Mouse (Mus musculus) lung, embryonic 16.5 days (tissue): ENCODE results near the gene Ppp1r1b. TPM values are rescaled to one million over a fixed set of nuclear protein-coding genes. Genes with fewer than 3 reads are reported as not detected.

Experiments
- ATAC-seq: fragments of 200-750 bp; cut with Nextera tagmentation; 2 replicates; pipeline ENCODE4 v1.8.0; 2017; ENCODE audit warnings: low read depth, mild to moderate bottlenecking, moderate library complexity
- H3K27ac ChIP-seq: fragments of 300-500 bp; sonication (generic); 2 replicates; pipeline ENCODE4 v1.5.1; 2014; ENCODE audit warnings: mild to moderate bottlenecking, control low read depth, low read length
- H3K27me3 ChIP-seq: fragments of 300-500 bp; sonication (generic); 2 replicates; pipeline ENCODE4 v1.6.1; 2014; ENCODE audit warnings: low read depth, low read length, mixed read lengths; ENCODE audit not compliant: control insufficient read depth, insufficient read depth
- H3K36me3 ChIP-seq: fragments of 300-500 bp; sonication (generic); 2 replicates; pipeline ENCODE4 v1.6.1; 2014; ENCODE audit warnings: low read length; ENCODE audit not compliant: control insufficient read depth, insufficient read depth
- H3K4me1 ChIP-seq: fragments of 300-500 bp; sonication (generic); replicated peaks from 2 replicates; pipeline ENCODE4 v1.6.1; 2014; ENCODE audit warnings: low read length, mixed read lengths; ENCODE audit not compliant: control insufficient read depth, insufficient read depth
- H3K4me2 ChIP-seq: fragments of 300-500 bp; sonication (generic); 2 replicates; pipeline ENCODE4 v1.6.1; 2014; ENCODE audit warnings: low read depth, low read length, control low read depth
- H3K4me3 ChIP-seq: fragments of 300-500 bp; sonication (generic); 2 replicates; pipeline ENCODE4 v1.5.1; 2014; ENCODE audit warnings: mild to moderate bottlenecking, low read length, control low read depth
- H3K9ac ChIP-seq: fragments of 300-500 bp; sonication (generic); 2 replicates; pipeline ENCODE4 v1.6.1; 2014; ENCODE audit warnings: low read length, control low read depth
- H3K9me3 ChIP-seq: fragments of 300-500 bp; sonication (generic); 2 replicates; pipeline ENCODE4 v1.6.1; 2016; ENCODE audit warnings: low read length; ENCODE audit not compliant: control insufficient read depth
- WGBS: fragments of 180-500 bp; shearing (Covaris S2); extraction: QIAGEN DNeasy Blood & Tissue Kit; methylation state at CpG from one replicate; pipeline ENCODE4 v1.1.7; 2014; 5-methylcytosine and 5-hydroxymethylcytosine counted together
- polyA plus RNA-seq: library from polyadenylated mRNA; unstranded; fragments of >200 nt; fragmentation: Nextera tagmentation; extraction: Ambion mirVana; gene quantifications from 2 replicates; pipeline ENCODE4 v1.2.1, GENCODE M21; 2015

Gene Ppp1r1b
- polyA plus RNA-seq, 1 experiment from 2014 or later: 6.1 TPM

DNA sequence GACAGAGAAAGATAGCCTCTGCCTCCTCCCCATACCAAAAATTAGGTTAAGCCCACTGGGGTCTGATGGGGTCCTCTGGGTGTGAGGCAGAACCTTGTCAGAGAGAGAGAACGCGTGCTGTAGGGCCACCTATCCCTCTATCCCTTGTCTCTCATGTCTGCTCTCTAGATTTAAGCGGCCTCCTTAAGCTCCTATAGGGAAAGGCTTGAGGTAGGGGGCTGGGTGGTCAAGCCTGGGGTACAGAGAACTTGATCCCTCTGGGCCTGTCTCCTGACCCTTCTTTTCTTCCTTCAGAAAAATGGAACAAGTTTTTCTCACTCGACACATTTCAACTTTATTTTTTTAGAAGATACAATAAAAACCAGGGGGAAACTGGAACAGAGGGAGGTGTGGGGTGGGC, 15.4 kb upstream of the Ppp1r1b start:
- no peaks in the 10 kb centered on the region for H3K9me3 ChIP-seq

GRCm38 (mm10) chr11:98333263-98333696, 14.9 kb upstream of the Ppp1r1b start:
- Histone ChIP-seq H3K9me3 (no peaks in the 10 kb centered on the region), H3K36me3 (no peaks in the 10 kb centered on the region), H3K4me2 (no peak overlapping the region), H3K4me1 (peaks cover 5% of the 10 kb centered on the region), H3K9ac (no peak overlapping the region), H3K4me3 (no peak overlapping the region), H3K27me3 (peaks cover 100% of the 10 kb centered on the region), H3K27ac (no peak overlapping the region)
- no peak for ATAC-seq
- WGBS: 73% methylated on average over 10 of the region's 10 CpGs

More for the DNA sequence above, 15.4 kb upstream of the Ppp1r1b start:
- Histone ChIP-seq H3K27ac (no peak overlapping the region), H3K4me1 (peaks cover 8% of the 10 kb centered on the region), H3K9ac (no peak overlapping the region), H3K27me3 (peaks cover 100% of the 10 kb centered on the region), H3K36me3 (no peaks in the 10 kb centered on the region), H3K4me3 (no peak overlapping the region), H3K4me2 (no peak overlapping the region)
- no peak for ATAC-seq
- WGBS: 76% methylated on average over 4 of the region's 4 CpGs

DNA sequence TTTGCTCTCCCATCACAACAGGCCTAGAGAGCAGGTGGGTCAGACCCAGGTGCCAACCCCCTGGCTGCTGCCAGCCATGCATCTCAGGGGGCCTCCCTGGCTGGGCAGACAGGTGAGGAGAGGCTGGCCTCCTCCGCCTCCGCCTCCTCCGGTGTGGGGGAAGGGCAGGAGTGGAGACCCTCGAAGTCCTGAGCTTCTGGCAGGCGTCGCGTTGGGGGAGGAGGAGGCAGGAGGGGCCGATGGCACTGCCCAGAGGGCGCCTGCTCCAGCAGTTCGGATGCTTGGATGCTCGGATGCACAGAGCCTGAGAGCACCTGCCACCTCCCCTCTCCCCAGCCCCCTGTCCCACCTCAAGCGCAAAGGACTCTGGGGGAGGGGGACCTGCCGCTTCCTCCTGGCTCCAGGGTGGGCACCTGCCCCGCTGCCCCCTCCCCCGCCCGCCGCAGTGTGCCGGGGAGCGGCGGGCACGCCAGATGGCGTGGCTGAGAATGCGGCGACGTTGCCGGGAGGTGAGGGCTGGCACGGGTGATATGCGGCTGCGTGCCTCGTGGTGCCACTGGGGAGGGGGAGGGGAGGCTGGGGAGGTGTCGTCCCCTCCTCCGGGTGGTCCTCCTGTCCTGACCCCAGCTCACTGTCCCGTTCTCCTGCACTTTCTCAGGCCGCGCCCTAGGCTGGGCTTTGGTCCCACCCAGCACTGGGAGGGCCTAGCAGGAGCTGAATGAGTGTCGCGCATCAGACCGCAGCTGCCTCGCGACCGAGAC, 14.0 kb upstream of the Ppp1r1b start:
- 3% methylated on average over 34 of the region's 41 CpGs for WGBS
- Histone ChIP-seq H3K9ac (no peak overlapping the region), H3K9me3 (no peaks in the 10 kb centered on the region), H3K4me2 (peak overlapping the region; percentile 21; the same call in 1 of the 2 replicates), H3K27ac (no peak overlapping the region), H3K36me3 (no peaks in the 10 kb centered on the region), H3K27me3 (peaks cover 100% of the 10 kb centered on the region), H3K4me3 (no peak overlapping the region), H3K4me1 (peaks cover 7% of the 10 kb centered on the region)
- no peak for ATAC-seq

DNA sequence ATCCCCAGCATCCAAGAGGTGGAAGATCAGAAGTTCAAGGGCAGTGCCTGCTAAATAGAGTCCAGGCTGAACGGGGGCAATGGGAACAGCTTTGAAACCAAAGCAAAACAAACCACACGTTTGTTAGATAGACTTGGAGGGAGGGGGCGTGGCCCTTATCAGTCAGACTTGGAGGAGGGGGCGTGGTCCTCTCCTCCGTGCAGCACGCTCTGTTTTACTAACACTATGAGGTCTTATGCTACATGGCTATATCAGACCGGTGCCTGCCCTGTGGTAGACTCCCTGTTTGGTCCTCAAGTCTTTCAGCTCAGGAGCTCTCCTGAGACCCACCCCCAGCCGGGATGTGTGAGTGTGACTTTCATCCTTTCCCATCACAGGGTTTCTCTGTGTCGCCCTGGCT, 13.0 kb upstream of the Ppp1r1b start:
- Histone ChIP-seq H3K27me3 (peaks cover 100% of the 10 kb centered on the region), H3K36me3 (no peaks in the 10 kb centered on the region), H3K4me1 (peaks cover 11% of the 10 kb centered on the region), H3K4me2 (no peak overlapping the region), H3K4me3 (no peak overlapping the region), H3K27ac (no peak overlapping the region), H3K9ac (no peak overlapping the region), H3K9me3 (no peaks in the 10 kb centered on the region)
- ATAC-seq: no peak
- WGBS: 4% methylated on average over 9 of the region's 9 CpGs

DNA sequence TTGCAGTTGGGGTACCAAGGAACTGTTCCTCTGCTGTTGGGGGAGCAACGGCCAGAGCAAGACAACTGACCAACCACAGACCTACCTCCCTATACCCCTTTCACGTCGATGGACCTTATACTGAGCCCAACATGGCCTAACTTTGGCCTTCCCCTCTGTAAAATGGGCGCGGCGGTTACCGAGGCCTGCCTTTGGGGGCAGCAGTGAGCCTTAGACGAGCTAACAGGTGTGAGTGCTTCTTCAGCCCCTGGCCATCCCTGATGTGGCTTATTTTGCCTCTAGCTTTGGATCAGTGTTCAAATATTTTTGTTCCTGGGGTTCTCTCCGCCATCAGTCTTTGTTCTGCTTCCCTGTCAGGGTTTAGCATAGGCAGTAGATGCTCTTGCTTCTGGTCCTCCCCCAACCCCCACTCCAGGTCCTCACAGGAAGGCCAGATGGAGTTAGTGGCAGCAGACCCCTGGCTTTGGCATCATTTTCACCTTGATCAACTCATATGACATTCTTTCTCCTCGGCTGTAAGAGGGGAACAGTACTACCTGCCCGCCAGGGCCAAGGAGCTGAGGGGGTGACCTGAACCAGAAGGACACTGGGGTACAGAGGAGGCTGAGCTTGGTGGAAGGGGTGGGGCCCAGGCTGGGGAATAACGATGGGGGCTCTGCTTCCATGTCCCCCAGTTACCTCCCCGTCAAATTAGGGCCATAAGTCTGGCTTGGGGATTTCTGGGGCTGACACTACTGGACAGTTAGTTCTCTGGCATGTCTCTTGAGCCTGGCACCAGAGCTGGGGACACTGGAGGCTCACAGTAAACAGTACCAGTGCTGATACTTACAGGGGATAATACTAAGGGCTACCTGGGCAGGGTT, 11.7 kb upstream of the Ppp1r1b start:
- Histone ChIP-seq H3K9me3 (no peaks in the 10 kb centered on the region), H3K27me3 (peaks cover 98% of the 10 kb centered on the region), H3K27ac (no peak overlapping the region)

DNA sequence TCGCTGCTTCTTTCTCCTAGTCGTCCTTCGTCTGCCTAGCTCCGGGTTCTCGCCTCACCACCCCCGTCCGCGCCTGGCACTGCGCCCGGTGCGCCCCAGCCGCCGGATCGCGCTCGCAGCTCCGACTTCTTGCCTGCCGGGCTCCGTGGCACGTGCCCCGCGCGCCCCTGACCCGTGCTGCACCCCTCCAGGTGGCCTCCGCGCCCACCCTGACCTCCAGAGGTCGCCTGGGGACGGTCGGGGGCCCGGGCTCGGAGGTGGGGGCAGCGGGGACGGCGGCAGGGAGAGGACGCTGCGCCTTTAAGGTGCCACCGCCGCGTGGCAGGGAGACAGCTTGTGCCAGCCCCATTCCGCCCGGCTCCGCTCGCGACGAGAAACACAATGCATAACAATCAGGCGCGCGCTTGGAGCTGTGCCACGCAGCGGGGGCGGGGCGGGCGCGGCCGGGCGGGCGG, 9.7 kb upstream of the Ppp1r1b start:
- ATAC-seq: no peak
- H3K36me3 ChIP-seq: no peaks in the 10 kb centered on the region
- H3K27ac ChIP-seq: no peak overlapping the region
- H3K9ac ChIP-seq: peak overlapping the region; percentile 69
- under 1% methylated on average over 54 of the region's 57 CpGs for WGBS
- H3K9me3 ChIP-seq: no peaks in the 10 kb centered on the region
- peak overlapping the region; percentile 62 for H3K4me3 ChIP-seq
- peaks cover 19% of the 10 kb centered on the region for H3K4me1 ChIP-seq
- peaks cover 86% of the 10 kb centered on the region for H3K27me3 ChIP-seq
- peak overlapping the region; percentile 100 for H3K4me2 ChIP-seq

More for the DNA sequence above, 11.7 kb upstream of the Ppp1r1b start:
- H3K4me2 ChIP-seq: no peak overlapping the region
- no peak overlapping the region for H3K4me3 ChIP-seq
- no peak overlapping the region for H3K9ac ChIP-seq
- no peaks in the 10 kb centered on the region for H3K36me3 ChIP-seq
- ATAC-seq: no peak
- 19% methylated on average over 13 of the region's 13 CpGs for WGBS
- H3K4me1 ChIP-seq: peaks cover 11% of the 10 kb centered on the region

- H3K36me3 ChIP-seq: no peaks in the 10 kb centered on the region
- no peaks in the 10 kb centered on the region for H3K9me3 ChIP-seq
- H3K9ac ChIP-seq: peak overlapping the region; percentile 69
- H3K4me3 ChIP-seq: peak overlapping the region; percentile 62
- under 1% methylated on average over 19 of the region's 19 CpGs for WGBS
- no peak for ATAC-seq
- no peak overlapping the region for H3K27ac ChIP-seq
- H3K4me2 ChIP-seq: peak overlapping the region; percentile 100
- peaks cover 19% of the 10 kb centered on the region for H3K4me1 ChIP-seq
- H3K27me3 ChIP-seq: peaks cover 81% of the 10 kb centered on the region
Observed at GRCm38 (mm10) chr11:98339071-98339501, 9.1 kb upstream of the Ppp1r1b start.

- Histone ChIP-seq H3K36me3 (no peaks in the 10 kb centered on the region), H3K4me1 (peaks cover 19% of the 10 kb centered on the region), H3K4me2 (peak overlapping the region; percentile 100), H3K9ac (no peak overlapping the region), H3K27ac (no peak overlapping the region), H3K27me3 (peaks cover 74% of the 10 kb centered on the region), H3K4me3 (no peak overlapping the region; the same call in none of the 2 replicates), H3K9me3 (no peaks in the 10 kb centered on the region)
- no peak for ATAC-seq
- WGBS: 12% methylated on average over 11 of the region's 11 CpGs
Observed at GRCm38 (mm10) chr11:98339679-98340287, 8.4 kb upstream of the Ppp1r1b start.

DNA sequence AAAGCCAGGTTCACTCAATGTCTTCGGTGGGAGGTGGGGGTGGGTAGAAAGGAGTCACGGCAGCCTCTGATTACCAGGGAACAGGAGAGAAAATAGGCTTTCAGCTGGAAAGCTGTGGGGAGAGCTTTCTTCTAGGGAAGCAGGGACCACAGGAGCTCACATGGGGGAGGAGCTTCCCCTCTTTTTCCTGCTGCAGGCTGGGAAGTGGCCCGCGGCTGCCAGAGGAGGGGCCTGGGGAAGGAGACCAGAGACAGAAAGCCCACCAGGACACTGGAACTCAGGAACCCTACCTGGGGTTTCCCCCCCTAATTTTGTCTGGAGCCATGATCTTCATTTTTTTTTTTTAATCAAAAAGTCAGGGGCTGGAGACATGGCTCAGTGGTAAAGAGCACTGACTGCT, 7.6 kb upstream of the Ppp1r1b start:
- Histone ChIP-seq H3K36me3 (no peaks in the 10 kb centered on the region), H3K27ac (no peak overlapping the region), H3K27me3 (peaks cover 71% of the 10 kb centered on the region), H3K4me3 (no peak overlapping the region), H3K4me1 (peaks cover 19% of the 10 kb centered on the region), H3K9me3 (no peaks in the 10 kb centered on the region), H3K4me2 (no peak overlapping the region), H3K9ac (no peak overlapping the region)
- ATAC-seq: no peak
- WGBS: 6% methylated on average over 4 of the region's 4 CpGs
